Mouse (Mus musculus) kidney, adult 18-20 months (tissue): ENCODE data around the gene Sdc1.
A peak's percentile ranks its signal among the peaks of the same experiment; 100 is the strongest.

Experiments used
- DNase-seq: peaks from one replicate; pipeline ENCODE4 v3.0.0; 2021

Sdc1 gene

DNA sequence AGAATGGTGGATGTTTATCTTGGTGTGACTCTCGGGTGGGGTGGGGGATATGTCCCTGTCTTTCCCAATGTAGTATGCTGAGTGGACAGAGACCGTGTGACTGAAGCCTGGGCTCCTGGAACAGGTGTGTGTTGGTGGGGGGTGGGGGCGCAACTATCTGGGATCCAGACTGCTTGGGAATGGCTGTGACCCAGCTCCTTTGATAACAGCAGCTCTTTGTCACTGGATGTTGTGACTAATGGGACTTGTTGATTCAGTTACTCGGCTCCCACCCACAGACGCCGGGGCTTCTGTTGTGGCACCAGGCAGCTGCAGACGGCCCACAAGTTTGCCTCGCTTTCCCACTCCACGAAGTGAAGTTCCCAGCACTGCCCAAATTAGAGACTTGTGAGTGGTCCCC is 13.1 kb downstream of the Sdc1 start:
- DNase-seq, result no peak

GRCm38 (mm10) chr12:8786476-8786875 is 15.4 kb downstream of the Sdc1 start:
- no peak for DNase-seq

- DNase-seq, result no peak
Measured at GRCm38 (mm10) chr12:8786984-8787730, 16.0 kb downstream of the Sdc1 start.

- DNase-seq, result no peak
Measured at GRCm38 (mm10) chr12:8788469-8788868, 17.3 kb downstream of the Sdc1 start.

DNA sequence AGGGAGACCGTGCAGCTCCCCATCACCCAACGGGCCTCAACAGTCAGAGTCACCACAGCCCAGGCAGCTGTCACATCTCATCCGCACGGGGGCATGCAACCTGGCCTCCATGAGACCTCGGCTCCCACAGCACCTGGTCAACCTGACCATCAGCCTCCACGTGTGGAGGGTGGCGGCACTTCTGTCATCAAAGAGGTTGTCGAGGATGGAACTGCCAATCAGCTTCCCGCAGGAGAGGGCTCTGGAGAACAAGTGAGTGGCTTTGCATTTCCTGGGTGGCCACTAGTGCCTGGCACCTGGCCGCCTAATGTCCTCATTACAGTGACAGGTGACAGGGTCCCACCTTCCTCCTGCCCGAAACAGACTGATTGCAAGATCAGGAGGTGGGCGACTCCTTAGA is 19.5 kb downstream of the Sdc1 start:
- DNase-seq, result no peak

DNA sequence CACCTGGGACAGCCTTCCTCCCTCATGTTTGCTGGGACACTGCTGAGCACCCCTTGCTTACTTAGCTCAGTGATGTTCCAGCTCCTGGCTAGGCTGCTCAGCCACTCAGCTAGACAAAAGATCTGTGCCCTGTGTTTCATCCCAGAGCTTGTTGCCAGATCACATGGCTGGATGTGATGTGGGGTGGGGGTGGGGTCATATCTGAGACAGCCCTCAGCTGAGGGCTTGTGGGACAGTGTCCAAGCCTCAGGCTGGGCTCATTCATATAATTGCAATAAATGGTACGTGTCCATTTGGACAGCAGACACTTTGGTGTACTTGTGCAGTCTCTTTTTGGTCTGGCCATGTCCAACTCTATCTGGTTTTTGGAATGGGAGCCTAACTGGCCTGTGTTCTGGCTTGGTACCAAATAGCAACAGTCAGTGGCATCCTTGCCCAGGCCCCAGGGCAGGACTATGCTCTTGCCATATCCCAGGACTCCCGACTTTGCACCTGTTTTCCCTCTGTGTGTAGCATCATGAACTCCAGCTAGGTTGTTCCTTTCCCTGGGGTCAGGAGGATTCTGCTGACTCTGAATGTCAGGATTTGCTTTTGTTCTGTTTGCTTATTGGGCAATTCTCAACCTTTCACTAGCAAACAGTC is 22.4 kb downstream of the Sdc1 start:
- DNase-seq, result no peak

DNA sequence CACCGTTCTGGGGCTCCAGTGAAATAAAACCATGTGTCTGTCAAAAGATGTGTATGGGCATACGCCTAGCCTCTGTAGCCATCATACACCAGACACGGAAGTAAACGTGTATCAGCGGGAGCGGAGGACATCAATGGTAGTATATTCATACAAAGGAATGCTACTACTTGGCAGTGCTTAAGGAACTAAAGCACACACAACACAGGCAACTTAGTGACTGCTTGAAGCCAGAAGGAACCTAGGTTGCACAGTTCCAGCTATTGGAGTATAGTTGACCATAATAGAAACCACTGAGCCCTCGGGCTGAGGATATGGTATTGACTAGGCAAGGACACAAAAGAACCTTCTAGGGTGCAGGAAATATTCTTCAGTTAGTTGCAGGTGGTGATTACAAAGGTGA is 26.8 kb downstream of the Sdc1 start:
- DNase-seq, result no peak

GRCm38 (mm10) chr12:8798486-8799020 is 27.4 kb downstream of the Sdc1 start:
- peak; percentile 23 for DNase-seq

GRCm38 (mm10) chr12:8803421-8804076 is 32.4 kb downstream of the Sdc1 start:
- no peak for DNase-seq

DNA sequence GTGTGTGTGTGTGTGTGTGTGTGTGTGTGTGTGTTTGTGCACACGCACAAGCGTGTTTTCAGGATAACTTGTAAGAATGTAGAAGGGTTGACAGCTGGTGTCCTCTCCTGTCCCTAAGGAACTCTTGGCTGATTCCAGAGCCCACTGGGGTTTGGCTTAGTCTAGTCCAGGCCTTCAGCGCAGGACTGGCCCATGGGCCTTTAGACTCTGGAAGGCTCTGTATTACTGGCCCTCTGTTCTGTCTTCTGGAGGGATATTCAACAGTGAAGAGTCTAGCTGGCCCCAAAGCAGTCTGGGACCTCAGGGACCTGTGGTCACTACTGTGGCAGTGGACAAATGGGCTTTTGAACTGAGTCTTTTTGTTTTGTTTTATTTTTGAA is 32.9 kb downstream of the Sdc1 start:
- no peak for DNase-seq

GRCm38 (mm10) chr12:8804934-8805722 is 34.0 kb downstream of the Sdc1 start:
- no peak for DNase-seq

DNA sequence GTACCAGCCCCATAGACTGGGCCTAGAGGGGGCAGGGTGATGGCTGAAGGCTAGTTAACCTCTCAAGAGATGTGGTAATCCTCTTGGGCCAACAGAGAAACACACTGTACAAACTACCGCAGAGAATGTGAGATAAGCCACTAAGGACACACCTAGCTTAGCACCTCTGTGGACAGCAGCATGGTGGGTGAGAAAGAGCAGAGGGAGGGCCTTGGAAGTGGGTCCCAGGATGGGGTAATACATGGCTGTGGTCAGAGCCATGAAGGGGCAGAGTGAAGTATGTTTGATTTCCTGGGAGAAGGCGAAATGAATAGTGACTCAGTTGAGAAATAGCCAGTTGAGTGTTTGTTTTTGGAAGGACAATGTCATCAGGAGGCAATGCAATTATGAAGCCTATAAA is 38.0 kb downstream of the Sdc1 start:
- no peak for DNase-seq

GRCm38 (mm10) chr12:8809626-8810025 is 38.5 kb downstream of the Sdc1 start:
- no peak for DNase-seq

DNA sequence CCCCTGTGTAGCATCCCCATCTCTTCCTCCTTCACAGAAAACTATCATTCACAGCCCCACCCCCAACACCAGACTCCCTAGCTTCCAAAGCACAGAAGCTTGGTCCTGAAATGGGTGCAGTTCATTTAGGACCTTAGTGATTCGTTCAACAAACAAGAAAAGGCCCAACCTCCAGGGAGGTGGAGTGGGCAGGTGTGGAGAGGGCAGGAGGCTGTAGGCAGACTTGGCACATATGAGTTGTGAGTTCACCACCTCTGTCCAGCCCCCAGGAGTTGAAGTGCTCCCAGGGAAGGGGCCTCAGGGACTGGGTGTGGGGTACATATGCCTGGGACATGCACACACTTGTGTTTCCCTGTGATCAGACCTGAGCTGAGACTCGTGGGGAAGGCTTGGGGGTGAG is 39.8 kb downstream of the Sdc1 start:
- DNase-seq, result no peak

GRCm38 (mm10) chr12:8811441-8811871 is 40.3 kb downstream of the Sdc1 start:
- peak; percentile 85 for DNase-seq

- DNase-seq, result no peak
Measured at GRCm38 (mm10) chr12:8811894-8812560, 40.9 kb downstream of the Sdc1 start.

GRCm38 (mm10) chr12:8817467-8818232 is 46.5 kb downstream of the Sdc1 start:
- peak; percentile 18 for DNase-seq

DNA sequence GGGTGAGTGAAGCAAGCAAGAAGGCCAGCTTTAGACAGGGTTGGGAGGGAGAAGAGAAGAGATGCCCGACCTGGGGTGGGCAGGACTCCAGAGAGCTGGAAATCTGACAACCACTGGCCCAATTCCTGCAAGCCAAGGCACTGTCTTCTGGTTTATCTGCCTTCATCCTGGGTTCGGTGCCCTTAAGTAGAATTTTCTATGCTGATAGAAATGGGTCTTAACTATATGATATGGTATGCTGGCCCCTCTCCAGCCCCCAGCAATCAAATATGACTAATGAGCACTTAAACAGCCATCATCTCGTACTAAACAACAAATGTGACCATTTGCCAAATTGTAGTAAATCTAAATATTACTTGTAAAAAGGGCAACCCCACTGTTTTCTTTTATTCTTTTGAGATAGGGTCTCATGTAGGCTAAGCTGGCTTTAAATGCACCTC is 47.1 kb downstream of the Sdc1 start:
- DNase-seq, result no peak

DNA sequence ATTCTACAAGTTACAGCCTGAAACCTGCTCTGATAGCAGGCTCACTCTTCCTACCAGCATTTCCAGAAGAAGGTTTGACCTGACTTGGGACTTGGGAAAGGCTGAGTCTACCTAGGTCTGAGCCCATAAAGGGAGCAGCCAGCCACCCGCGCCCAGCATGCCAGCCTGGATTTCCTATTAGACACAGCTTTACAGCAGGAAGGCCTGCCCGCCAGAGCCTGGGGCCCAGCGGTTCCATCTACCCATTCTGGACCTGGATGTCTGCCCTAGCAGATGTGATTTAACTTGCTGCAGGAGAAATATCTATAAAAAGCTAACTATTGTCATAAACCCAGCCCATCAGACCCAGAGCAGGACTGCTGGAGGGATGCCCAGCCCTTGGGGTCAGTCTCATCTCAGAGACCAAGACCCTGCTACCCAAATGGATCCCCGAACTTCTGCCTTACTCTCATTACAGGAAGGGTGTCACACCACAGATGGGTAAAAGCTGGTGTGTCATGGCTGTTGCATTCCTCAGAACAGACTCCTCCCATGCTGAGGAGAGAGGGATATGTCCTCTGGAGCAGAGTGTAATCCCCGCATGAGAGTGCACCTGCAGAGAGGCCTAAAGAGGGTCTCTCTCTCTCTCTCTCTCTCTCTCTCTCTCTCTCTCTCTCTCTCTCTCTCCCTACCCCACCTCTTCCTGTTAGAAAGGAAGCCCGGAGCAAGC is 54.0 kb downstream of the Sdc1 start:
- DNase-seq, result no peak

DNA sequence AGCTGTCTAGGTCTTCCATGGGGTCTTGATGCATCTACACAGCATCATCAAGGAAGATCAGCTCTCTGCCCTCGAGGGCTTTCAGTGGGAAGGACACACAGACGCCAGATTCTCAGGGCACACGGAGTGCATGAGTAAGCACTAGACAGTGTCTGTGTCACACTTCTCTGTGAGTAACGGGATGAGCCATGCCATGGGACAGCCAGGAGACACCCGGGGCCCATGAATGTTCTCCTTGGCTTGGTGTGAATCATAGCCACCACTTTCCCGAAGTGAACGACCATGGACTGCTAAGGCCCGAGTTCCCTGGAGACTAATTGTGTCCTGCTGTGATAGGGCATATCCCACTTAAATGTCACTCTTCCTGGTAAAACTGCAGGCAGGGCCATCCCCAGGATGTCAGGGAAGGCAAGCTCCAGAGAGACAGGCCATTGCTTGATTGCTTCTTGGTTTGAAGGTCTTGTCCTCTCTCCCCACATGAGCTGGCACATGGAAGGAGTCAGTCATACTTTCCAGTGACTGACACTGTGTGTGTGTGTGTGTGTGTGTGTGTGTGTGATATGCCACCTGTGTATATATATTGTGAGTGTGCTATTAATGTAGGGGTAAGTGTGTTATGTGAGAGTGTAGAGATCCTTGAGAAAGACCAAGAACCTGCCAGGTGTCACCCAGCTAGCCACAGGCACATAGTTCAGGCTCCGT is 56.0 kb downstream of the Sdc1 start:
- DNase-seq, result no peak
